Comparison of ENCODE assay signal across 15 mouse cellular contexts in the genomic region with DNA sequence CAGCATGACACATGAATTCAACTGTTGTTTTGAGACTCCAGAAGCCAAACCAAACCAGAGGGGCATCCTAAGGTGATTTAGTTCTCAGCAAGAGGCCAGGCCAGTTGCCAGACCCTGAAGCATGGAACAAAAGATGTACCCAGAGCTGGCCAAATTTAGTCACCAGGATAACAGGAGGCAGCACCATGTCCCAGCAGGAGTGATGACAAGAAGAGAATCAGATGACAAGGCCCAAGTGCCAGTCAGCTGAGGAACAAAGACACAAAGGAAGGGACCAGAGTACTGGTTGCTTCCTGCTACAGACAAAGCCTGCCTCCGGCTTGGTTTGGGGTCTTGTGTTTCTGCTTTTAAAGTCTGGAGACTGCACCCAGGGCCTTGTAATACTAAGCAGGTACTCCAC. TPM values are rescaled to one million over a fixed set of nuclear protein-coding genes. Genes with fewer than 3 reads are reported as not detected.
DNase-seq lines count a peak whose midpoint lies in the region; ATAC-seq and TF ChIP-seq lines count a peak whose summit lies in the region.
"Had no signal": no experiment of that assay in that cellular context is flagged by ENCODE, and none has a peak within 500 bp of the region (broad histone marks: within the 10 kb centered on the region; RNA-seq: fewer than 3 reads in every experiment).

No protein-coding gene starts in this region.

- no peaks in the 10 kb centered on the region for H3K9me3 ChIP-seq in ES-Bruce4 (replicated peaks; ENCODE audit: control insufficient read depth, insufficient read depth, low read length, poor library complexity, severe bottlenecking)
- H3K9me3 ChIP-seq in heart, embryonic 13.5 days = no peaks in the 10 kb centered on the region
- H3K9me3 ChIP-seq: embryonic facial prominence, embryonic 12.5 days; hindbrain, embryonic 13.5 days; limb, embryonic 13.5 days had no signal

- no peak overlapping the region for H3K4me3 ChIP-seq in ES-Bruce4 (ENCODE audit: low read depth, low read length)
- H3K4me3 ChIP-seq in heart, embryonic 13.5 days = no peak overlapping the region
- H3K4me3 ChIP-seq: embryonic facial prominence, embryonic 12.5 days; hindbrain, embryonic 13.5 days; limb, embryonic 13.5 days; midbrain, embryonic 12.5 days had no signal

- TF ChIP-seq CTCF in ES-Bruce4 (IDR thresholded peaks at IDR 0.05; ENCODE audit: low read depth, low read length) = no peak

- peak overlapping the region; percentile 83 for H3K27ac ChIP-seq in ES-Bruce4 (ENCODE audit: insufficient read depth, low read length)
- H3K27ac ChIP-seq in heart, embryonic 13.5 days (replicated peaks) = peak overlapping the region; percentile 62
- H3K27ac ChIP-seq: embryonic facial prominence, embryonic 12.5 days; hindbrain, embryonic 13.5 days; limb, embryonic 13.5 days; midbrain, embryonic 12.5 days had no signal

- 14% methylated on average over 1 of the region's 1 CpGs for WGBS in heart, embryonic 13.5 days

- H3K9ac ChIP-seq in ES-Bruce4 (ENCODE audit: low read depth, poor library complexity, severe bottlenecking) = no peak overlapping the region
- no peak overlapping the region for H3K9ac ChIP-seq in heart, embryonic 13.5 days
- H3K9ac ChIP-seq: embryonic facial prominence, embryonic 12.5 days; hindbrain, embryonic 13.5 days; limb, embryonic 13.5 days; midbrain, embryonic 12.5 days had no signal

- no peak for ATAC-seq in heart, embryonic 13.5 days (ENCODE audit: extremely low read depth, insufficient number of reproducible peaks, low FRiP score, low TSS enrichment)

- DNase-seq in R1 (ENCODE audit: low read depth, low spot score) = peak; percentile 75
- DNase-seq in cerebellum, adult 9-10 months = peak; percentile 95
- DNase-seq in right cerebral cortex, adult 18-20 months = no peak
- no peak for DNase-seq in ovary, postnatal 14 days (ENCODE audit: low spot score)
- DNase-seq in lung, postnatal 14 days = no peak
- no peak for DNase-seq in gastrocnemius, adult 8-10 months (ENCODE audit: low spot score in 2 of 2)
- DNase-seq: kidney, adult 18-20 months; lung, postnatal 36 days; thymus, postnatal 14 days had no signal

- no peak overlapping the region for H3K4me2 ChIP-seq in heart, embryonic 13.5 days
- H3K4me2 ChIP-seq: embryonic facial prominence, embryonic 12.5 days; hindbrain, embryonic 13.5 days; limb, embryonic 13.5 days; midbrain, embryonic 12.5 days had no signal

- H3K27me3 ChIP-seq in ES-Bruce4 (ENCODE audit: control insufficient read depth, insufficient read depth, low read length, poor library complexity, severe bottlenecking) = no peaks in the 10 kb centered on the region
- H3K27me3 ChIP-seq in heart, embryonic 13.5 days (replicated peaks) = no peaks in the 10 kb centered on the region
- H3K27me3 ChIP-seq: embryonic facial prominence, embryonic 12.5 days; hindbrain, embryonic 13.5 days; limb, embryonic 13.5 days; midbrain, embryonic 12.5 days had no signal

- TF ChIP-seq POLR2A in ES-Bruce4 (IDR thresholded peaks at IDR 0.05; ENCODE audit: insufficient read depth, low read length) = no peak

- peaks cover 6% of the 10 kb centered on the region for H3K4me1 ChIP-seq in ES-Bruce4 (ENCODE audit: control insufficient read depth, insufficient read depth, low read length)
- H3K4me1 ChIP-seq in heart, embryonic 13.5 days = peaks cover 14% of the 10 kb centered on the region
- H3K4me1 ChIP-seq: embryonic facial prominence, embryonic 12.5 days; hindbrain, embryonic 13.5 days; limb, embryonic 13.5 days; midbrain, embryonic 12.5 days had no signal

- H3K36me3 ChIP-seq in ES-Bruce4 (ENCODE audit: control insufficient read depth, insufficient read depth, low read length, poor library complexity, severe bottlenecking) = no peaks in the 10 kb centered on the region
- no peaks in the 10 kb centered on the region for H3K36me3 ChIP-seq in heart, embryonic 13.5 days
- H3K36me3 ChIP-seq: embryonic facial prominence, embryonic 12.5 days; hindbrain, embryonic 13.5 days; limb, embryonic 13.5 days; midbrain, embryonic 12.5 days had no signal

- TF ChIP-seq EP300 in ES-Bruce4 (IDR thresholded peaks at IDR 0.05; ENCODE audit: insufficient read depth, low read depth, low read length) = peak; percentile 95

RNA-seq across cellular contexts. Expression of a gene that starts 16.6 kb away (rescaled TPM):
- 126 and 136 TPM in 2 replicates for polyA plus RNA-seq in ES-Bruce4 (2011; ENCODE audit: insufficient read depth, insufficient read length, low read depth, missing spikeins)
- polyA plus RNA-seq in heart, embryonic 13.5 days (2015; fragmentation: Nextera tagmentation; extraction: Ambion mirVana) = 27.7 and 29.5 TPM in 2 replicates
- total RNA-seq in gastrocnemius, adult 8-10 months (2022) = 10 to 100 TPM in 3 of 4 experiments, 1 to 10 TPM in 1; 8.3 to 18.1 (median 11.8) TPM

RNA-seq across cellular contexts. Expression of a gene that starts 55.6 kb away (rescaled TPM):
- 24.7 TPM in 2 replicates for polyA plus RNA-seq in ES-Bruce4 (2011; ENCODE audit: insufficient read depth, insufficient read length, low read depth, missing spikeins)
- polyA plus RNA-seq in heart, embryonic 13.5 days (2015; fragmentation: Nextera tagmentation; extraction: Ambion mirVana) = 12.7 and 13.7 TPM in 2 replicates
- total RNA-seq in gastrocnemius, adult 8-10 months (2022) = 10 to 100 TPM; 13.0 to 18.8 (median 16.8) TPM

Comparison
In these comparisons a context has a peak if more than half of its experiments do, and no peak if none do; other contexts are left out.
1. DNase-seq: peak in R1 (single experiment) and cerebellum, adult 9-10 months (single experiment); none in right cerebral cortex, adult 18-20 months (single experiment), ovary, postnatal 14 days (single experiment), lung, postnatal 14 days (single experiment) and gastrocnemius, adult 8-10 months (0 of 2).